Mouse (Mus musculus): ENCODE measurements at regions not wholly inside any gene's neighbourhood (a gene's known extent, or its start where the extent isn't known, plus 50 kb on each side); places are given as distances from the start of the nearest gene placed in this dataset.

DNA sequence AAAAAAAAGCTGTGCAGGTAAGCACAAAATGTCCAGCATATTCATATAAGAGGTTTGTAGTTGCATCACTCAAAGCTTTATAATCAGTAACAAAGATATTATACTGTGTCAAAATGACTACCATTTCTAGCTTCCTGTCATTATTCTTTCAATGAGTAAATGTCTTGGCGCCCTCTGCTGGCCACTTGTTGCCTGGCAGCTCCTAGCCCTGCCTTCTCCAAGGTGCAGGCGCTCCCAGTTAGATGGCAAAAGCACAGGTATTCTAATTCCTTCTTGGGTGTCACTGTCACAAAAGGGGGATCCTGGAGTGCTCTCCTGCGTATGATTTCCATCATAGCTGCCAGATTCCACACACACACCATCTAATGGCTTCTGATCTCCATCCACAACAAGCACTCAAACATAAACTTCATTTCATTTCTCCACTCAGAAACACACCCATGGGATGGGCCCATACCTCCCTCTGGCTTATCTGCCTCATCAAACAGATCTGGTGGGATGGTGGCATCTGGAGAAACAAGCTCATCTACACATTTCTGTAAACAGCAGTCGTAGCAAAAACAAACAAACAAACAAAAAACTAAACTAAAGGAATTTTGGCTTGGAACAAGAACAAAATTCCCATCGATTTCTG is 49.9 kb upstream of the Paip1 start:
- TF ChIP-seq CTCF (IDR thresholded peaks at IDR 0.05; ENCODE audit: borderline replicate concordance, insufficient read depth, low read depth, low read length) (peak; percentile 66), POLR2A (IDR thresholded peaks at IDR 0.05; ENCODE audit: borderline replicate concordance, insufficient read depth, low read length) (no peak)
